Mouse (Mus musculus): ENCODE measurements at regions not wholly inside any gene's neighbourhood (a gene's known extent, or its start where the extent isn't known, plus 50 kb on each side); places are given as distances from the start of the nearest gene placed in this dataset.
A peak's percentile ranks its signal among the peaks of the same experiment; 100 is the strongest.

- no peaks in the 10 kb centered on the region for H3K4me1 ChIP-seq
- H3K9ac ChIP-seq = no peak overlapping the region
- no peaks in the 10 kb centered on the region for H3K36me3 ChIP-seq (replicated peaks)
- H3K4me3 ChIP-seq = no peak overlapping the region
- WGBS = 86% methylated on average over 6 of the region's 6 CpGs
- no peaks in the 10 kb centered on the region for H3K27me3 ChIP-seq (replicated peaks)
- H3K9me3 ChIP-seq = no peaks in the 10 kb centered on the region
- H3K27ac ChIP-seq = no peak overlapping the region
- H3K4me2 ChIP-seq = no peak overlapping the region
- no peak for ATAC-seq (replicated peaks)
These were observed 408.3 kb upstream of the N6amt1 start for GRCm38 (mm10) chr16:86945531-86946144.

- Histone ChIP-seq H3K4me2 (no peak overlapping the region), H3K9me3 (no peaks in the 10 kb centered on the region), H3K4me1 (no peaks in the 10 kb centered on the region), H3K27ac (no peak overlapping the region), H3K9ac (no peak overlapping the region), H3K27me3 (replicated peaks) (no peaks in the 10 kb centered on the region), H3K36me3 (replicated peaks) (no peaks in the 10 kb centered on the region), H3K4me3 (no peak overlapping the region)
- no peak for ATAC-seq (replicated peaks)
These were observed 408.9 kb upstream of the N6amt1 start for GRCm38 (mm10) chr16:86945058-86945457.

GRCm38 (mm10) chr16:86934989-86935388, 419.0 kb upstream of the N6amt1 start:
- H3K27ac ChIP-seq = no peak overlapping the region
- no peaks in the 10 kb centered on the region for H3K9me3 ChIP-seq
- no peak overlapping the region for H3K9ac ChIP-seq
- no peak for ATAC-seq (replicated peaks)
- no peaks in the 10 kb centered on the region for H3K4me1 ChIP-seq
- H3K36me3 ChIP-seq (replicated peaks) = no peaks in the 10 kb centered on the region
- no peak overlapping the region for H3K4me3 ChIP-seq
- no peak overlapping the region for H3K4me2 ChIP-seq
- no peaks in the 10 kb centered on the region for H3K27me3 ChIP-seq (replicated peaks)
- WGBS = 76% methylated on average over 2 of the region's 2 CpGs

- no peaks in the 10 kb centered on the region for H3K9me3 ChIP-seq
- whole genome bisulfite sequencing = 41% methylated on average over 3 of the region's 3 CpGs
- no peak overlapping the region for H3K4me3 ChIP-seq
- no peaks in the 10 kb centered on the region for H3K27me3 ChIP-seq (replicated peaks)
- peak; percentile 65; the same call in 1 of the 2 replicates for ATAC-seq (replicated peaks)
- no peak overlapping the region for H3K27ac ChIP-seq
- H3K36me3 ChIP-seq (replicated peaks) = no peaks in the 10 kb centered on the region
- H3K9ac ChIP-seq = no peak overlapping the region
- no peak overlapping the region for H3K4me2 ChIP-seq
- H3K4me1 ChIP-seq = no peaks in the 10 kb centered on the region
These were observed 421.2 kb upstream of the N6amt1 start for GRCm38 (mm10) chr16:86932765-86933164.

GRCm38 (mm10) chr16:86897967-86898710, 455.8 kb upstream of the N6amt1 start:
- H3K9me3 ChIP-seq = no peaks in the 10 kb centered on the region
- ATAC-seq (replicated peaks) = no peak
- no peaks in the 10 kb centered on the region for H3K36me3 ChIP-seq (replicated peaks)
- H3K4me1 ChIP-seq = no peaks in the 10 kb centered on the region
- H3K4me3 ChIP-seq = no peak overlapping the region
- no peak overlapping the region for H3K27ac ChIP-seq
- H3K4me2 ChIP-seq = no peak overlapping the region
- H3K9ac ChIP-seq = no peak overlapping the region
- 77% methylated on average over 2 of the region's 2 CpGs for WGBS
- no peaks in the 10 kb centered on the region for H3K27me3 ChIP-seq (replicated peaks)

- no peak overlapping the region for H3K27ac ChIP-seq
- no peak overlapping the region for H3K4me2 ChIP-seq
- 63% methylated on average over 3 of the region's 3 CpGs for WGBS
- no peaks in the 10 kb centered on the region for H3K27me3 ChIP-seq (replicated peaks)
- H3K4me3 ChIP-seq = no peak overlapping the region
- H3K9ac ChIP-seq = no peak overlapping the region
- no peaks in the 10 kb centered on the region for H3K4me1 ChIP-seq
- ATAC-seq (replicated peaks) = 0 out of 2 replicates have a peak, but pooled peaks have one; percentile 56
- no peaks in the 10 kb centered on the region for H3K9me3 ChIP-seq
- H3K36me3 ChIP-seq (replicated peaks) = no peaks in the 10 kb centered on the region
These were observed 459.0 kb upstream of the N6amt1 start for GRCm38 (mm10) chr16:86894982-86895381.

GRCm38 (mm10) chr16:86894333-86894732, 459.7 kb upstream of the N6amt1 start:
- 72% methylated on average over 5 of the region's 5 CpGs for WGBS
- no peak overlapping the region for H3K4me2 ChIP-seq
- H3K4me3 ChIP-seq = no peak overlapping the region
- no peak overlapping the region for H3K9ac ChIP-seq
- no peaks in the 10 kb centered on the region for H3K36me3 ChIP-seq (replicated peaks)
- no peaks in the 10 kb centered on the region for H3K4me1 ChIP-seq
- H3K27me3 ChIP-seq (replicated peaks) = no peaks in the 10 kb centered on the region
- H3K27ac ChIP-seq = no peak overlapping the region
- no peak for ATAC-seq (replicated peaks)
- H3K9me3 ChIP-seq = no peaks in the 10 kb centered on the region

GRCm38 (mm10) chr16:86888421-86888820, 465.6 kb upstream of the N6amt1 start:
- no peaks in the 10 kb centered on the region for H3K36me3 ChIP-seq (replicated peaks)
- no peak overlapping the region for H3K9ac ChIP-seq
- H3K27ac ChIP-seq = no peak overlapping the region
- H3K4me1 ChIP-seq = no peaks in the 10 kb centered on the region
- no peaks in the 10 kb centered on the region for H3K27me3 ChIP-seq (replicated peaks)
- no peak overlapping the region for H3K4me2 ChIP-seq
- no peak for ATAC-seq (replicated peaks)
- H3K4me3 ChIP-seq = no peak overlapping the region
- H3K9me3 ChIP-seq = no peaks in the 10 kb centered on the region
- WGBS = 84% methylated on average over 5 of the region's 5 CpGs

GRCm38 (mm10) chr16:86887605-86888004, 466.4 kb upstream of the N6amt1 start:
- no peaks in the 10 kb centered on the region for H3K36me3 ChIP-seq (replicated peaks)
- no peak overlapping the region for H3K4me3 ChIP-seq
- no peak overlapping the region for H3K4me2 ChIP-seq
- H3K27ac ChIP-seq = no peak overlapping the region
- no peaks in the 10 kb centered on the region for H3K9me3 ChIP-seq
- 78% methylated on average over 4 of the region's 4 CpGs for WGBS
- H3K4me1 ChIP-seq = no peaks in the 10 kb centered on the region
- H3K27me3 ChIP-seq (replicated peaks) = no peaks in the 10 kb centered on the region
- ATAC-seq (replicated peaks) = no peak
- H3K9ac ChIP-seq = no peak overlapping the region

GRCm38 (mm10) chr16:86883862-86884261, 470.1 kb upstream of the N6amt1 start:
- Histone ChIP-seq H3K4me2 (no peak overlapping the region), H3K4me1 (no peaks in the 10 kb centered on the region), H3K36me3 (replicated peaks) (no peaks in the 10 kb centered on the region), H3K27me3 (replicated peaks) (no peaks in the 10 kb centered on the region), H3K9ac (no peak overlapping the region), H3K27ac (no peak overlapping the region), H3K4me3 (no peak overlapping the region), H3K9me3 (no peaks in the 10 kb centered on the region)
- ATAC-seq (replicated peaks) = no peak
- 86% methylated on average over 7 of the region's 7 CpGs for WGBS

- 33% methylated on average over 6 of the region's 6 CpGs for WGBS
- H3K4me1 ChIP-seq = no peaks in the 10 kb centered on the region
These were observed 471.5 kb upstream of the N6amt1 start for GRCm38 (mm10) chr16:86882529-86882928.

GRCm38 (mm10) chr16:86881583-86881982, 472.4 kb upstream of the N6amt1 start:
- no peaks in the 10 kb centered on the region for H3K4me1 ChIP-seq
- no peaks in the 10 kb centered on the region for H3K27me3 ChIP-seq (replicated peaks)
- WGBS = 89% methylated on average over 5 of the region's 5 CpGs
- H3K4me2 ChIP-seq = no peak overlapping the region
- ATAC-seq (replicated peaks) = no peak
- H3K9me3 ChIP-seq = no peaks in the 10 kb centered on the region
- H3K27ac ChIP-seq = no peak overlapping the region
- H3K9ac ChIP-seq = no peak overlapping the region
- no peak overlapping the region for H3K4me3 ChIP-seq
- no peaks in the 10 kb centered on the region for H3K36me3 ChIP-seq (replicated peaks)

More at GRCm38 (mm10) chr16:86882529-86882928, 471.5 kb upstream of the N6amt1 start:
- H3K27me3 ChIP-seq (replicated peaks) = no peaks in the 10 kb centered on the region
- H3K27ac ChIP-seq = no peak overlapping the region
- H3K4me3 ChIP-seq = no peak overlapping the region
- H3K9ac ChIP-seq = no peak overlapping the region
- no peaks in the 10 kb centered on the region for H3K9me3 ChIP-seq
- no peak overlapping the region for H3K4me2 ChIP-seq
- peak; percentile 71; the same call in 1 of the 2 replicates for ATAC-seq (replicated peaks)
- no peaks in the 10 kb centered on the region for H3K36me3 ChIP-seq (replicated peaks)

- Histone ChIP-seq H3K27ac (no peak overlapping the region), H3K27me3 (replicated peaks) (no peaks in the 10 kb centered on the region), H3K36me3 (replicated peaks) (no peaks in the 10 kb centered on the region), H3K9me3 (no peaks in the 10 kb centered on the region), H3K4me2 (no peak overlapping the region), H3K4me1 (no peaks in the 10 kb centered on the region), H3K4me3 (no peak overlapping the region), H3K9ac (no peak overlapping the region)
- ATAC-seq (replicated peaks) = no peak
- WGBS = 88% methylated on average over 2 of the region's 2 CpGs
These were observed 493.2 kb upstream of the N6amt1 start for GRCm38 (mm10) chr16:86860828-86861227.

All from midbrain, embryonic 15.5 days (tissue).